Mouse (Mus musculus): Measurements from ENCODE around the gene Slfn9.

DNA sequence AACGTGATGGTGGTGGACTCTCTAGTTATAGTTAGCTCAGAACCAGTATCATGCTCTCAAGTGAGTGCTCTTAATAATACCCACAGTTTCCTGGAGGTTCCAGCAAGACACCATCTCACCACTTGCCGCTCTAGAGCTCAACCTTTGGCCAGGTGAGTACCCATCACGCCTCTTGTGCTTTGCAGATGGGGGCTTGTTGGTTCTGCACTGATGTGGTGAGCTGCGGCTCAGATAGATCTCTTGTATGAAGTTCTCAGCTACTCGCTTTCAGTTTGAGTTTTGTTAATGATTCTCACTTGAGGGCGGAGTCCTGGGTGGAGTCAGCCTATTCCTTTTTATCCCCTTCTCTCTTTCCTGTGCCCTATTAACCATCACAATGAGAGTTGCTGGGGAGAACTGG is 37.0 kb downstream of the Slfn9 start:
- TF ChIP-seq POLR2A (IDR thresholded peaks at IDR 0.05; ENCODE audit: insufficient read length, low read depth), result no peak
- TF ChIP-seq MAX (IDR thresholded peaks at IDR 0.05; ENCODE audit: low read depth), result no peak
- TF ChIP-seq E2F4 (IDR thresholded peaks at IDR 0.05; ENCODE audit: insufficient read depth), result no peak
- TF ChIP-seq POLR2AphosphoS2 (IDR thresholded peaks at IDR 0.05; ENCODE audit: insufficient read length, low read depth), result no peak
- no peak for TF ChIP-seq TCF12 (IDR thresholded peaks at IDR 0.05; ENCODE audit: insufficient read depth, poor library complexity, severe bottlenecking)
- TF ChIP-seq CEBPB (IDR thresholded peaks at IDR 0.05; ENCODE audit: insufficient read depth, poor library complexity, severe bottlenecking), result no peak
- no peak for TF ChIP-seq MYOG (IDR thresholded peaks at IDR 0.05; ENCODE audit: control insufficient read depth in 1 of 3, insufficient read depth in 1 of 3, insufficient read length in 2 of 3, low read depth in 2 of 3)
- no peak for TF ChIP-seq SRF (IDR thresholded peaks at IDR 0.05; ENCODE audit: control insufficient read depth, insufficient read length, low read depth)
- TF ChIP-seq USF1 (IDR thresholded peaks at IDR 0.05; ENCODE audit: low read depth), result no peak
